Mouse (Mus musculus) T-cell, adult 66 days (primary cell): ENCODE data around the gene Psg26. TPM values are rescaled to one million over a fixed set of nuclear protein-coding genes. Genes with fewer than 3 reads are reported as not detected.

ENCODE experiments used
- total RNA-seq, 2 experiments: library from RNA; stranded (reverse); gene quantifications; 3 replicates in 1 of 2; 4 replicates in 1 of 2; pipeline ENCODE4 v1.2.4; 2023

Gene Psg26
- total RNA-seq, result not detected

DNA sequence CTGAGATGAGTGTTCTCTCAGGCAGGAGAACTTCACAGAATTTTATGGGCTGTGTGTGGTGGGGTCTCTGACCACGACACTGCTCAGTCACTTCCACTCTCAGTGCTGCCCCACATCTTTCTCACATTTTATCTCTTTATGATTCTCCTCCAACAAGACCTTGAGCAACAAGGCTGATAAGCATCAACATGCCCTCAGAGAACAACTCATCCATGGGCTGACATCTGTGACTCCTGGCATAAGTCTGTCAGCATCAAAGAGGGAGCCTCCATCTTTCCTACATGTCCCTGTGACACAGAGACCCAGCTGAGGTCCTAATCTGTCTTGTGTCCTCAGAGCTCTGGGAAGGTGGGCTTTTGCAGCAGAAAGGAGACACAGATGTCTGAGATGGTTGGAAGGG is at the start of gene Psg26:
Gene Psg26 (minus strand): TSS at position 101 of the 400 bp plus-strand sequence.

GRCm38 (mm10) chr7:18532169-18532568 is 48.2 kb upstream of the Psg26 start, which contains the start of gene Psg25:
Gene Psg25, minus strand, starts transcription at chr7:18532269.

GRCm38 (mm10) chr7:18431941-18432340 is 52.0 kb downstream of the Psg26 start, which contains the start of gene Psg28:
Gene Psg28, minus strand, starts transcription at chr7:18432041.

Other genes with a start within 250 kb of the Psg26 start
- gene Mill1, start 238.8 kb downstream of the Psg26 start, total RNA-seq, result not detected
- gene Psg18, start 129.2 kb downstream of the Psg26 start, total RNA-seq, result not detected
- gene Psg28, start 52.1 kb downstream of the Psg26 start, total RNA-seq, result not detected
- gene Psg25, start 48.1 kb upstream of the Psg26 start, total RNA-seq, result not detected
- not detected for gene Psg27, start 83.1 kb upstream of the Psg26 start, total RNA-seq
- gene Psg23, start 132.3 kb upstream of the Psg26 start, total RNA-seq, result not detected
- not detected for gene Psg21, start 172.5 kb upstream of the Psg26 start, total RNA-seq
- not detected for gene Psg20, start 202.0 kb upstream of the Psg26 start, total RNA-seq
- gene Psg22, start 233.9 kb upstream of the Psg26 start, total RNA-seq, result not detected